Mouse (Mus musculus) intestine, embryonic 16.5 days (tissue): ENCODE measurements around the gene Ccdc57. TPM values are rescaled to one million over a fixed set of nuclear protein-coding genes. Genes with fewer than 3 reads are reported as not detected.
"Not testable (repeated sequence)": the region's sequence is repeated elsewhere in the genome, so short reads cannot be mapped to it uniquely, and the experiment has no call there.

Experiments
- ATAC-seq: fragments of 200-750 bp; cut with Nextera tagmentation; 2 replicates; pipeline ENCODE4 v1.8.0; 2017; ENCODE audit warnings: moderate TSS enrichment, moderate library complexity
- H3K27ac ChIP-seq: fragments of 300-500 bp; sonication (generic); 2 replicates; pipeline ENCODE4 v1.5.1; 2014; ENCODE audit warnings: mild to moderate bottlenecking, low read length
- H3K27me3 ChIP-seq: fragments of 300-500 bp; sonication (generic); replicated peaks from 2 replicates; pipeline ENCODE4 v1.6.1; 2014; ENCODE audit warnings: low read length, control low read depth, mixed read lengths; ENCODE audit not compliant: control insufficient read depth, insufficient read depth
- H3K36me3 ChIP-seq: fragments of 300-500 bp; sonication (generic); 2 replicates; pipeline ENCODE4 v1.6.1; 2014; ENCODE audit warnings: low read length, control low read depth; ENCODE audit not compliant: control insufficient read depth, insufficient read depth
- H3K4me1 ChIP-seq: fragments of 300-500 bp; sonication (generic); 2 replicates; pipeline ENCODE4 v1.6.1; 2014; ENCODE audit warnings: low read length, control low read depth, mixed read lengths; ENCODE audit not compliant: control insufficient read depth, insufficient read depth
- H3K4me2 ChIP-seq: fragments of 300-500 bp; sonication (generic); 2 replicates; pipeline ENCODE4 v1.6.1; 2014; ENCODE audit warnings: low read depth, low read length, control low read depth
- H3K4me3 ChIP-seq: fragments of 300-500 bp; sonication (generic); 2 replicates; pipeline ENCODE4 v1.5.1; 2014; ENCODE audit warnings: mild to moderate bottlenecking, low read length
- H3K9ac ChIP-seq: fragments of 300-500 bp; sonication (generic); 2 replicates; pipeline ENCODE4 v1.6.1; 2014; ENCODE audit warnings: low read depth, low read length
- H3K9me3 ChIP-seq: fragments of 300-500 bp; sonication (generic); 2 replicates; pipeline ENCODE4 v1.6.1; 2016; ENCODE audit warnings: low read length, control low read depth; ENCODE audit not compliant: control insufficient read depth
- WGBS: fragments of 180-500 bp; shearing (Covaris S2); extraction: QIAGEN DNeasy Blood & Tissue Kit; methylation state at CpG from one replicate; pipeline ENCODE4 v1.1.7; 2014; 5-methylcytosine and 5-hydroxymethylcytosine counted together
- polyA plus RNA-seq: library from polyadenylated mRNA; unstranded; fragments of >200 nt; fragmentation: Nextera tagmentation; extraction: Ambion mirVana; gene quantifications from 2 replicates; pipeline ENCODE4 v1.2.1, GENCODE M21; 2015

The Ccdc57 gene
- polyA plus RNA-seq, 1 experiment from 2014 or later = 4.3 TPM

GRCm38 (mm10) chr11:120850331-120851030 lies 82.2 kb downstream of the Ccdc57 start:
- Histone ChIP-seq H3K9me3 (no peaks in the 10 kb centered on the region), H3K27ac (peak overlapping the region; percentile 48), H3K4me2 (no peak overlapping the region), H3K36me3 (no peaks in the 10 kb centered on the region), H3K4me1 (peaks cover 30% of the 10 kb centered on the region), H3K27me3 (no peaks in the 10 kb centered on the region), H3K4me3 (no peak overlapping the region), H3K9ac (no peak overlapping the region)
- WGBS = 50% methylated on average over 2 of the region's 2 CpGs
- peak; percentile 82 for ATAC-seq

GRCm38 (mm10) chr11:120846725-120847475 lies 85.8 kb downstream of the Ccdc57 start:
- ATAC-seq = no peak
- Histone ChIP-seq H3K27ac (no peak overlapping the region), H3K27me3 (no peaks in the 10 kb centered on the region), H3K36me3 (no peaks in the 10 kb centered on the region), H3K4me2 (no peak overlapping the region), H3K9me3 (no peaks in the 10 kb centered on the region), H3K9ac (no peak overlapping the region), H3K4me1 (peaks cover 16% of the 10 kb centered on the region), H3K4me3 (no peak overlapping the region)
- 83% methylated on average over 9 of the region's 9 CpGs for WGBS

GRCm38 (mm10) chr11:120844329-120844728 lies 88.3 kb downstream of the Ccdc57 start:
- Histone ChIP-seq H3K36me3 (no peaks in the 10 kb centered on the region), H3K27me3 (no peaks in the 10 kb centered on the region), H3K4me2 (no peak overlapping the region), H3K27ac (no peak overlapping the region), H3K4me3 (no peak overlapping the region), H3K9ac (no peak overlapping the region), H3K4me1 (peaks cover 2% of the 10 kb centered on the region; the same call in 1 of the 2 replicates), H3K9me3 (no peaks in the 10 kb centered on the region)
- WGBS = 91% methylated on average over 4 of the region's 4 CpGs
- ATAC-seq = no peak

DNA sequence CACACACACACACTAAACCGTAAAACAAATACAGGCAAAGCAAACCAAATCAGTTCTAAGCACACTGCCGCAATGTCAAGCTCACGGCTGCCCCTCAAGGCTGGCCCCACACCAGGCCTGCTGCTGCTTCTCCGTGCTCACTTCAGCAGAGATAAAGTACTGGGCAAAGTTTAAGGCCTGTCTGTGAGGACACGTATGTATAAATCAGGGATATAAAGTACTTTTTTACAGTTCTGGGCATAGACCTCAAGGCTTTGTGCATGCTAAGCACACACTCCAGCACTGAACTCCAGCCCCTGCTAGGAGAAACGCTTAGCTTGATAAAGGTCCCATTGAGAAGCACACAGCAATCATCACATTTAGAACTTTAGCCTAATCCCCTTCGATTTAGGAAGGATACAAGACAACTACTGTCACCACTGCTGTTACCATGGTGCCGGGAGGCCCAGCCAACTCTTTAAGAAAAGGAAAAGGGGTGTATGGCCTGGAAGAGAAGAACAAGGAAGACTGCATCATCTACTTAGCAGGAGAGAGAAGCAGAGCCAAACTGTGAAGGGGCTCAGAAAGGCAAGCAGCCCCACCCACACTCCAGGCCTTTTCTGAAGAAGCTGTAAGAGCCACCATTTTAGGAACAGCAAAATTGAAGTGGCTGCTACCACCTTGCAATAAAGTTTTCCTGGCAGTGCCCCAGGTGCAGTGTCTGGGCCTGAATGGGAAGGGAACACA lies 99.0 kb downstream of the Ccdc57 start:
- Histone ChIP-seq H3K9ac (0 out of 2 replicates have a peak overlapping the region, but pooled peaks have one; percentile 34), H3K27me3 (no peaks in the 10 kb centered on the region), H3K4me3 (no peak overlapping the region), H3K4me2 (no peak overlapping the region), H3K36me3 (no peaks in the 10 kb centered on the region), H3K9me3 (no peaks in the 10 kb centered on the region), H3K27ac (peak overlapping the region; percentile 85), H3K4me1 (peaks cover 12% of the 10 kb centered on the region; the same call in 1 of the 2 replicates)
- WGBS = 34% methylated on average over 8 of the region's 8 CpGs
- ATAC-seq = peak; percentile 85

GRCm38 (mm10) chr11:120832962-120833361 lies 99.7 kb downstream of the Ccdc57 start:
- not testable (repeated sequence) for H3K4me1 ChIP-seq, H3K9ac ChIP-seq, ATAC-seq, H3K4me3 ChIP-seq, H3K4me2 ChIP-seq, H3K9me3 ChIP-seq, H3K36me3 ChIP-seq, H3K27me3 ChIP-seq
- H3K27ac ChIP-seq = peak overlapping the region; percentile 85
- 86% methylated on average over 5 of the region's 5 CpGs for WGBS

DNA sequence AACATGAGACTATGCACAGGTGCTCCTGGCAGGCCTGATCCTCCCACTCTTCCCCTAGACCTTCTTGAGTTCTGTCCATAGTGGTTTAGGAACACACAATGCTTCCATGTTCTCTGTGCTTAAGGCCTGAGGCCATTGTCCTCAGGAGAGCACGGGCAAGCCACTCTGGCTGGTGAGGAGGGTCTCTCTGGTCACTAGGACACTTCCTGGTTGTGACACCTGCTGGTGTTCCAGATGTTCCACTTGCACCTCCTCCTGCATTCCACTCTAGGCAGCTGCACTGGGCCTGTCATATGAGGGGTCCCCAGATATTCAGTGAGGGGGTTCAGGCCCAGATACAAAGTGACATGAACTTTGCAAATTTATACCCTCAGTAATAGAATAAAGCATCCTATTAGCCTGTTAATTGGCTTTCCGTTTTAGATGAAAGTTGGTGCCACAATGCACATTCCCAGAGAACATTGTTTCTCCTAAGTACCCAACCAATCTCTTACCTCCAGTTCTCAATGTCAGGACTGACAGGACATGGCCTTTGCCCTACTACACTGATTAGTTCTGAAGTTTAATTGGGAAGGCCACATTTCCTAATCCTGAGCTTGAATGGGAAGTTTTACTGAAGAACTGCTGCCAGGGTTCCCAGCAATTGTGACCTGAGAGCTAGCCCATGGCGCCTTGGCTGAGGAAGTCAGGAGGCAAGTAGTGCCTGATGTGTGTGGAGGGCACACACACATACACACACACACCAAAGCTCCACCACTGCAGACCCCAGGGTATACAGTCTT lies 100.8 kb downstream of the Ccdc57 start:
- WGBS = 82% methylated on average over 3 of the region's 3 CpGs
- H3K4me3 ChIP-seq = no peak overlapping the region
- ATAC-seq = no peak
- H3K4me1 ChIP-seq = 0 out of 2 replicates have a peak, but pooled peaks cover 9% of the 10 kb centered on the region
- no peak overlapping the region for H3K4me2 ChIP-seq
- H3K27me3 ChIP-seq = no peaks in the 10 kb centered on the region
- H3K9ac ChIP-seq = no peak overlapping the region
- no peaks in the 10 kb centered on the region for H3K9me3 ChIP-seq
- H3K27ac ChIP-seq = no peak overlapping the region
- no peaks in the 10 kb centered on the region for H3K36me3 ChIP-seq

DNA sequence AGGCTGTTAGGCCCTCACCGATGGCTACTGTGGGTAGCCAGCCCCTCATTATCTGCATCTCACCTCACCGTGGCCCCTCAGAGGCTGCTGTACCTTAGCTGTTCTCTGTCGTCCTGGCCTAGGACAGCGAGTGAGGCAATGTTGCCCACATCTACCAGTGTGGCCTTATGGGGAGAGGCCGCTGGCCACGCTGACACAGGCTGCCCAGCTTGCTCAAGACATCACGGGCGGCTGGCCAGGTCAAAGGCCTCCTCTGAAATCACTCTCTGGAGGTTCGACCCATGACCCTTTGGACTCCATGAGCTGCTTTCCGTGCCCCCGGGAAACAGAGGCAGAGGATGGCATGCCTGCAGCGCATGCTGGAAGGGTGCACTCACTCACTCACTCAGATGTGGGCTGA lies 102.0 kb downstream of the Ccdc57 start:
- no peak overlapping the region for H3K9ac ChIP-seq
- 81% methylated on average over 12 of the region's 12 CpGs for WGBS

DNA sequence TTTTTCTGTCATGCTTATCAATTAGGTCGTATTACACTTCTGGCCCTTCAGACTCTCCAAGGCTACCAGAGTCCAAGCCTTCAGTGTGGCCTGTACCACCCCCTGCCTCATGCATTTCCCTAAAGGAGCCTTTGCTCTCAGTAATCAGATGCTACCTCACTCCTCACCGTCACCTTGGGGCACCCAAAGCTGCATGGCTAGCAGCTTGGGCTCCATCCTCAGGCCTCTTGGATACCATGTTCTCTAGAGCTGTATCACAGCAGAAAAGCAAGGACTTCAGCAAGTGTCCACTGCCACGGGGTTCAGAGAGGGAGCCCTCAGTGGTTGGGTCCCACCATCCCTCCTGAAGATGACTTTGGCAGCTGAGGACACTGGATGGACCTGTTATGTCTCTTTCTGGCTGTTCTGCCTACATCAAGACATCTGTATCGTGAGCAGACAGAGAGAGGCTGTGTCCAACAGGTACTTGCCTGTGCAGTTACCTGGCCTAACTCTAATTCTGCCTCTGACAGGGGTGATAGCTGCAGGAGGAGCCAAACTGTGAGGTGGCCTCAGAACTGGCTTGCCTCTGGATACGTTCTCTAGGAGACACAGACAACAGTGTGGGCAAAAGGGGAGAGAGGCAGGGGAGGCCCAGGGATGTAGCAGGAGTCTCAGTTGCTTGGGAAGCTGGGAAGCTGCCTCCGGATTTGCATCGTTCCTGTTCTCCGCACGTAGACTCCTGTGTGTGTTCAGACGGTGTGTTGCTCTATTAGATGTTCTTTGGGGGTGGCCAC lies 102.7 kb downstream of the Ccdc57 start:
- Histone ChIP-seq H3K4me3 (no peak overlapping the region), H3K36me3 (no peaks in the 10 kb centered on the region), H3K4me2 (no peak overlapping the region), H3K9ac (no peak overlapping the region), H3K9me3 (no peaks in the 10 kb centered on the region), H3K27me3 (no peaks in the 10 kb centered on the region), H3K4me1 (peaks cover 18% of the 10 kb centered on the region), H3K27ac (no peak overlapping the region)
- WGBS = 84% methylated on average over 10 of the region's 10 CpGs
- no peak for ATAC-seq

More for the DNA sequence above, 102.0 kb downstream of the Ccdc57 start:
- H3K4me2 ChIP-seq = no peak overlapping the region
- H3K27ac ChIP-seq = no peak overlapping the region
- H3K36me3 ChIP-seq = no peaks in the 10 kb centered on the region
- no peaks in the 10 kb centered on the region for H3K9me3 ChIP-seq
- H3K4me3 ChIP-seq = no peak overlapping the region
- no peaks in the 10 kb centered on the region for H3K27me3 ChIP-seq
- ATAC-seq = no peak
- peaks cover 11% of the 10 kb centered on the region; the same call in 1 of the 2 replicates for H3K4me1 ChIP-seq
